Mouse (Mus musculus): ENCODE measurements at regions not wholly inside any gene's neighbourhood (a gene's known extent, or its start where the extent isn't known, plus 50 kb on each side); places are given as distances from the start of the nearest gene placed in this dataset.

- TF ChIP-seq CTCF (IDR thresholded peaks at IDR 0.05) (no peak), POLR2A (IDR thresholded peaks at IDR 0.05; ENCODE audit: insufficient read depth, low read depth, low read length) (no peak)
These were observed 53.0 kb upstream of the Cplx2 start for GRCm38 (mm10) chr13:54318161-54318560.
